In genomic region chr7:141364349-141365048, GRCm38 (mm10) we compare ENCODE assay signal across 18 mouse cellular contexts. TPM values are rescaled to one million over a fixed set of nuclear protein-coding genes. Genes with fewer than 3 reads are reported as not detected.
DNase-seq lines count a peak whose midpoint lies in the region; ATAC-seq and TF ChIP-seq lines count a peak whose summit lies in the region.
"Had no signal": no experiment of that assay in that cellular context is flagged by ENCODE, and none has a peak within 500 bp of the region (broad histone marks: within the 10 kb centered on the region; RNA-seq: fewer than 3 reads in every experiment).

No protein-coding gene starts in this region.

- H3K4me1 ChIP-seq in intestine, embryonic 16.5 days (ENCODE audit: control insufficient read depth, insufficient read depth, low read length), result peaks cover 9% of the 10 kb centered on the region; the same call in 1 of the 2 replicates
- H3K4me1 ChIP-seq in intestine, postnatal 0 days (replicated peaks; ENCODE audit: control insufficient read depth, insufficient read depth, low read length), result no peaks in the 10 kb centered on the region
- H3K4me1 ChIP-seq in liver, embryonic 14.5 days (replicated peaks; ENCODE audit: control insufficient read depth in 2 of 2, insufficient read depth in 2 of 2, low read length in 1 of 2), result peaks cover 25% of the 10 kb centered on the region in 2 experiments

- TF ChIP-seq CTCF in intestine, postnatal 0 days (IDR thresholded peaks at IDR 0.05; ENCODE audit: low read depth), result no peak
- 0 out of 2 replicates have a peak, but pooled peaks have one; percentile 4 for TF ChIP-seq CTCF in liver, embryonic 14.5 days (IDR thresholded peaks at IDR 0.05; ENCODE audit: low read depth)

- H3K36me3 ChIP-seq in intestine, embryonic 16.5 days (ENCODE audit: control insufficient read depth, insufficient read depth, low read length), result no peaks in the 10 kb centered on the region
- H3K36me3 ChIP-seq in intestine, postnatal 0 days (ENCODE audit: control insufficient read depth, insufficient read depth), result peaks cover 24% of the 10 kb centered on the region; the same call in 1 of the 2 replicates
- no peaks in the 10 kb centered on the region for H3K36me3 ChIP-seq in liver, embryonic 14.5 days (replicated peaks; ENCODE audit: control insufficient read depth, insufficient read depth, low read depth)
- H3K36me3 ChIP-seq: hindbrain, embryonic 10.5 days had no signal

- TF ChIP-seq EP300 in liver, embryonic 14.5 days (IDR thresholded peaks at IDR 0.05; ENCODE audit: low read depth), result peak; percentile 91

- H3K27me3 ChIP-seq in intestine, embryonic 16.5 days (replicated peaks; ENCODE audit: control insufficient read depth, insufficient read depth, low read length), result no peaks in the 10 kb centered on the region
- H3K27me3 ChIP-seq in intestine, postnatal 0 days (replicated peaks; ENCODE audit: control insufficient read depth, insufficient read depth, low read length), result no peaks in the 10 kb centered on the region
- H3K27me3 ChIP-seq in liver, embryonic 14.5 days (ENCODE audit: control insufficient read depth, insufficient read depth, low read length), result peaks cover 3% of the 10 kb centered on the region

- ATAC-seq in intestine, embryonic 16.5 days, result 0 out of 2 replicates have a peak, but pooled peaks have one; percentile 26
- ATAC-seq in intestine, postnatal 0 days, result no peak
- ATAC-seq in common myeloid progenitor, adult 5-6 weeks (replicated peaks; ENCODE audit: low read depth, poor library complexity, severe bottlenecking), result peak; percentile 55; the same call in 1 of the 2 replicates
- ATAC-seq in liver, embryonic 14.5 days (ENCODE audit: insufficient read depth), result peak; percentile 92
- ATAC-seq in activated CD4-positive, CD25-positive, alpha-beta regulatory T cell, adult 4 months, result no peak
- ATAC-seq in cerebellum, adult (ENCODE audit: insufficient number of reproducible peaks, low FRiP score, low TSS enrichment), result no peak
- ATAC-seq: forebrain, embryonic 14.5 days; midbrain, embryonic 16.5 days had no signal

- WGBS in intestine, embryonic 16.5 days, result 79% methylated on average over 5 of the region's 5 CpGs
- WGBS in intestine, postnatal 0 days, result 80% methylated on average over 5 of the region's 5 CpGs
- 39% methylated on average over 5 of the region's 5 CpGs for WGBS in liver, embryonic 14.5 days (ENCODE audit: insufficient replicate concordance)

- no peak overlapping the region for H3K9ac ChIP-seq in intestine, embryonic 16.5 days (ENCODE audit: low read depth, low read length)
- no peak overlapping the region for H3K9ac ChIP-seq in intestine, postnatal 0 days (ENCODE audit: low read depth, low read length)
- peak overlapping the region; percentile 66 for H3K9ac ChIP-seq in liver, embryonic 14.5 days (replicated peaks)

- no peak overlapping the region for H3K4me2 ChIP-seq in intestine, embryonic 16.5 days (ENCODE audit: low read depth, low read length)
- no peak overlapping the region for H3K4me2 ChIP-seq in intestine, postnatal 0 days (replicated peaks; ENCODE audit: low read depth)
- peak overlapping the region; percentile 73 for H3K4me2 ChIP-seq in liver, embryonic 14.5 days (ENCODE audit: low read depth)

- H3K27ac ChIP-seq in intestine, embryonic 16.5 days (ENCODE audit: low read length), result no peak overlapping the region
- no peak overlapping the region for H3K27ac ChIP-seq in intestine, postnatal 0 days (ENCODE audit: low read depth, low read length)
- peak overlapping the region; percentile 92 for H3K27ac ChIP-seq in liver, embryonic 14.5 days
- H3K27ac ChIP-seq: hindbrain, embryonic 10.5 days had no signal

- no peaks in the 10 kb centered on the region for H3K9me3 ChIP-seq in intestine, embryonic 16.5 days (ENCODE audit: control insufficient read depth, low read length)
- no peaks in the 10 kb centered on the region for H3K9me3 ChIP-seq in intestine, postnatal 0 days (ENCODE audit: control insufficient read depth)
- no peaks in the 10 kb centered on the region for H3K9me3 ChIP-seq in liver, embryonic 14.5 days (ENCODE audit: control insufficient read depth, low read length)
- H3K9me3 ChIP-seq: hindbrain, embryonic 10.5 days had no signal

- peak; percentile 81 for DNase-seq in MEL-GATA-1-ER (ENCODE audit: extremely low read depth, low read depth)
- peak; percentile 79 to 86 (median 84) for DNase-seq in liver, embryonic 14.5 days (ENCODE audit: low read depth in 3 of 3, low spot score in 3 of 3)
- DNase-seq in adrenal gland, postnatal 4 days (ENCODE audit: low spot score in 2 of 2), result no peak
- DNase-seq: adrenal gland, postnatal 14 days; cerebellum, adult 11 months; gastrocnemius, postnatal 14 days; left cerebral cortex, postnatal 4 days; lung, adult 2 months; right cerebral cortex, postnatal 25 days; thymus, postnatal 36 days had no signal

- H3K4me3 ChIP-seq in intestine, embryonic 16.5 days (ENCODE audit: low read length), result no peak overlapping the region
- H3K4me3 ChIP-seq in intestine, postnatal 0 days (ENCODE audit: low read depth, low read length), result no peak overlapping the region
- H3K4me3 ChIP-seq in liver, embryonic 14.5 days (ENCODE audit: insufficient read depth in 1 of 2, low read depth in 2 of 2, low read length in 2 of 2), result peak overlapping the region in 1 of 2 experiments; percentile 6; a peak in 1 of 4 replicates
- H3K4me3 ChIP-seq: hindbrain, embryonic 10.5 days had no signal

RNA-seq across cellular contexts. Expression of gene Eps8l2, which starts 25.8 kb away (rescaled TPM):
- polyA plus RNA-seq in intestine, embryonic 16.5 days (2015; fragmentation: Nextera tagmentation; extraction: Ambion mirVana), result 191 and 214 TPM in 2 replicates
- 234 and 248 TPM in 2 replicates for polyA plus RNA-seq in intestine, postnatal 0 days (2015; fragmentation: Nextera tagmentation; extraction: Ambion mirVana)
- 1.1 TPM in 1 of 2 replicates, not detected in the other for total RNA-seq in common myeloid progenitor, adult 5-6 weeks (2017)
- polyA plus RNA-seq in liver, embryonic 14.5 days (2012; rRNA removed), result 7.9 and 8.3 TPM in 2 replicates
- 6.6 and 7.7 TPM in 2 replicates for polyA plus RNA-seq in liver, embryonic 14.5 days (2014; fragmentation: Nextera tagmentation; extraction: Ambion mirVana)
- not detected for polyA plus RNA-seq in activated CD4-positive, CD25-positive, alpha-beta regulatory T cell, adult 4 months (2017; shearing (Covaris generic))
- total RNA-seq in adrenal gland, postnatal 4 days (2021), result 10 to 100 TPM in 1 of 2 experiments, 1 to 10 TPM in 1; 3.1 to 15.7 TPM

RNA-seq across cellular contexts. Expression of gene Taldo1, which starts 27.5 kb away (rescaled TPM):
- polyA plus RNA-seq in intestine, embryonic 16.5 days (2015; fragmentation: Nextera tagmentation; extraction: Ambion mirVana), result 567 and 582 TPM in 2 replicates
- 706 and 711 TPM in 2 replicates for polyA plus RNA-seq in intestine, postnatal 0 days (2015; fragmentation: Nextera tagmentation; extraction: Ambion mirVana)
- 295 and 302 TPM in 2 replicates for total RNA-seq in common myeloid progenitor, adult 5-6 weeks (2017)
- 212 and 266 TPM in 2 replicates for polyA plus RNA-seq in liver, embryonic 14.5 days (2012; rRNA removed)
- polyA plus RNA-seq in liver, embryonic 14.5 days (2014; fragmentation: Nextera tagmentation; extraction: Ambion mirVana), result 427 and 428 TPM in 2 replicates
- 100 to 1,000 TPM; 422 to 471 TPM for polyA plus RNA-seq in activated CD4-positive, CD25-positive, alpha-beta regulatory T cell, adult 4 months (2017; shearing (Covaris generic))
- 100 to 1,000 TPM; 251 to 277 TPM for total RNA-seq in adrenal gland, postnatal 4 days (2021)

RNA-seq across cellular contexts. Expression of gene Tmem80, which starts 37.0 kb away (rescaled TPM):
- 32.4 and 34.2 TPM in 2 replicates for polyA plus RNA-seq in intestine, embryonic 16.5 days (2015; fragmentation: Nextera tagmentation; extraction: Ambion mirVana)
- 21.8 and 23.3 TPM in 2 replicates for polyA plus RNA-seq in intestine, postnatal 0 days (2015; fragmentation: Nextera tagmentation; extraction: Ambion mirVana)
- 7.4 and 9.0 TPM in 2 replicates for total RNA-seq in common myeloid progenitor, adult 5-6 weeks (2017)
- 10.7 and 13.6 TPM in 2 replicates for polyA plus RNA-seq in liver, embryonic 14.5 days (2012; rRNA removed)
- 11.3 and 13.0 TPM in 2 replicates for polyA plus RNA-seq in liver, embryonic 14.5 days (2014; fragmentation: Nextera tagmentation; extraction: Ambion mirVana)
- 10 to 100 TPM; 30.4 to 31.2 TPM for polyA plus RNA-seq in activated CD4-positive, CD25-positive, alpha-beta regulatory T cell, adult 4 months (2017; shearing (Covaris generic))
- 10 to 100 TPM; 34.8 to 36.6 TPM for total RNA-seq in adrenal gland, postnatal 4 days (2021)

RNA-seq across cellular contexts. Expression of gene Deaf1, which starts 37.0 kb away (rescaled TPM):
- polyA plus RNA-seq in intestine, embryonic 16.5 days (2015; fragmentation: Nextera tagmentation; extraction: Ambion mirVana), result 61.0 and 64.4 TPM in 2 replicates
- polyA plus RNA-seq in intestine, postnatal 0 days (2015; fragmentation: Nextera tagmentation; extraction: Ambion mirVana), result 52.8 and 55.7 TPM in 2 replicates
- 18.7 and 29.1 TPM in 2 replicates for total RNA-seq in common myeloid progenitor, adult 5-6 weeks (2017)
- polyA plus RNA-seq in liver, embryonic 14.5 days (2012; rRNA removed), result 6.9 and 7.8 TPM in 2 replicates
- 11.1 and 13.6 TPM in 2 replicates for polyA plus RNA-seq in liver, embryonic 14.5 days (2014; fragmentation: Nextera tagmentation; extraction: Ambion mirVana)
- 10 to 100 TPM; 17.1 to 22.5 TPM for polyA plus RNA-seq in activated CD4-positive, CD25-positive, alpha-beta regulatory T cell, adult 4 months (2017; shearing (Covaris generic))
- total RNA-seq in adrenal gland, postnatal 4 days (2021), result 10 to 100 TPM; 74.1 to 78.8 TPM

RNA-seq across cellular contexts. Expression of gene Gatd1, which starts 49.4 kb away (rescaled TPM):
- 47.5 and 48.2 TPM in 2 replicates for polyA plus RNA-seq in intestine, embryonic 16.5 days (2015; fragmentation: Nextera tagmentation; extraction: Ambion mirVana)
- 34.3 and 37.1 TPM in 2 replicates for polyA plus RNA-seq in intestine, postnatal 0 days (2015; fragmentation: Nextera tagmentation; extraction: Ambion mirVana)
- 11.4 and 12.7 TPM in 2 replicates for total RNA-seq in common myeloid progenitor, adult 5-6 weeks (2017)
- polyA plus RNA-seq in liver, embryonic 14.5 days (2012; rRNA removed), result 13.8 and 16.9 TPM in 2 replicates
- polyA plus RNA-seq in liver, embryonic 14.5 days (2014; fragmentation: Nextera tagmentation; extraction: Ambion mirVana), result 8.7 and 10.3 TPM in 2 replicates
- 10 to 100 TPM; 82.1 to 97.0 TPM for polyA plus RNA-seq in activated CD4-positive, CD25-positive, alpha-beta regulatory T cell, adult 4 months (2017; shearing (Covaris generic))
- total RNA-seq in adrenal gland, postnatal 4 days (2021), result 10 to 100 TPM; 44.9 to 50.6 TPM

Comparison
In these comparisons a context has a peak if more than half of its experiments do, and no peak if none do; other contexts are left out.
1. ATAC-seq: peak in intestine, embryonic 16.5 days (single experiment), common myeloid progenitor, adult 5-6 weeks (single experiment) and liver, embryonic 14.5 days (single experiment); none in intestine, postnatal 0 days (single experiment), activated CD4-positive, CD25-positive, alpha-beta regulatory T cell, adult 4 months (single experiment) and cerebellum, adult (single experiment).
2. DNase-seq: peak in MEL-GATA-1-ER (single experiment) and liver, embryonic 14.5 days (3 of 3); none in adrenal gland, postnatal 4 days (0 of 2).
3. RNA of gene Eps8l2, which starts 25.8 kb away (polyA plus RNA-seq): 234 to 248 TPM in intestine, postnatal 0 days and 191 to 214 TPM in intestine, embryonic 16.5 days; 6.6 to 8.3 TPM in liver, embryonic 14.5 days and not detected in activated CD4-positive, CD25-positive, alpha-beta regulatory T cell, adult 4 months; every median in the first group is over 10 times any median in the second.